Mouse (Mus musculus) intestine, embryonic 14.5 days (tissue): Measurements from ENCODE around the gene Ccdc116. TPM values are rescaled to one million over a fixed set of nuclear protein-coding genes. Genes with fewer than 3 reads are reported as not detected.
A peak's percentile ranks its signal among the peaks of the same experiment; 100 is the strongest.

Experiments
- ATAC-seq: fragments of 200-750 bp; cut with Nextera tagmentation; replicated peaks from 2 replicates; pipeline ENCODE4 v1.8.0; 2017; ENCODE audit warnings: low read depth, moderate number of reproducible peaks, moderate TSS enrichment, moderate library complexity; ENCODE audit not compliant: low FRiP score, low TSS enrichment
- DNase-seq: peaks from one replicate; pipeline ENCODE4 v3.0.0-alpha.2; 2018; ENCODE audit warnings: low spot score
- H3K27ac ChIP-seq: fragments of 300-500 bp; sonication (generic); 2 replicates; pipeline ENCODE4 v1.5.1; 2014; ENCODE audit warnings: low read depth, mild to moderate bottlenecking, control low read depth
- H3K27me3 ChIP-seq: fragments of 300-500 bp; sonication (generic); replicated peaks from 2 replicates; pipeline ENCODE4 v1.6.1; 2014; ENCODE audit warnings: low read length, control low read depth; ENCODE audit not compliant: control insufficient read depth, insufficient read depth
- H3K36me3 ChIP-seq: fragments of 300-500 bp; sonication (generic); 2 replicates; pipeline ENCODE4 v1.6.1; 2014; ENCODE audit warnings: low read length, control low read depth; ENCODE audit not compliant: control insufficient read depth, insufficient read depth
- H3K4me1 ChIP-seq: fragments of 300-500 bp; sonication (generic); replicated peaks from 2 replicates; pipeline ENCODE4 v1.6.1; 2014; ENCODE audit warnings: low read length, control low read depth, mixed read lengths; ENCODE audit not compliant: control insufficient read depth, insufficient read depth
- H3K4me2 ChIP-seq: fragments of 300-500 bp; sonication (generic); 2 replicates; pipeline ENCODE4 v1.6.1; 2014; ENCODE audit warnings: low read length
- H3K4me3 ChIP-seq: fragments of 300-500 bp; sonication (generic); 2 replicates; pipeline ENCODE4 v1.5.1; 2014; ENCODE audit warnings: low read depth, low read length, control low read depth, mixed read lengths
- H3K9ac ChIP-seq: fragments of 300-500 bp; sonication (generic); 2 replicates; pipeline ENCODE4 v1.6.1; 2014; ENCODE audit warnings: mild to moderate bottlenecking, low read length
- H3K9me3 ChIP-seq: fragments of 300-500 bp; sonication (generic); 2 replicates; pipeline ENCODE4 v1.6.1; 2016; ENCODE audit warnings: low read length, control low read depth; ENCODE audit not compliant: control insufficient read depth
- WGBS: fragments of 180-500 bp; shearing (Covaris S2); extraction: QIAGEN DNeasy Blood & Tissue Kit; methylation state at CpG from one replicate; pipeline ENCODE4 v1.1.7; 2014; 5-methylcytosine and 5-hydroxymethylcytosine counted together
- polyA plus RNA-seq: library from polyadenylated mRNA; unstranded; fragments of >200 nt; fragmentation: Nextera tagmentation; extraction: Ambion mirVana; gene quantifications from 2 replicates; pipeline ENCODE4 v1.2.1, GENCODE M21; 2014

Gene Ccdc116
- polyA plus RNA-seq, 1 experiment from 2014 or later = 2.2 TPM

DNA sequence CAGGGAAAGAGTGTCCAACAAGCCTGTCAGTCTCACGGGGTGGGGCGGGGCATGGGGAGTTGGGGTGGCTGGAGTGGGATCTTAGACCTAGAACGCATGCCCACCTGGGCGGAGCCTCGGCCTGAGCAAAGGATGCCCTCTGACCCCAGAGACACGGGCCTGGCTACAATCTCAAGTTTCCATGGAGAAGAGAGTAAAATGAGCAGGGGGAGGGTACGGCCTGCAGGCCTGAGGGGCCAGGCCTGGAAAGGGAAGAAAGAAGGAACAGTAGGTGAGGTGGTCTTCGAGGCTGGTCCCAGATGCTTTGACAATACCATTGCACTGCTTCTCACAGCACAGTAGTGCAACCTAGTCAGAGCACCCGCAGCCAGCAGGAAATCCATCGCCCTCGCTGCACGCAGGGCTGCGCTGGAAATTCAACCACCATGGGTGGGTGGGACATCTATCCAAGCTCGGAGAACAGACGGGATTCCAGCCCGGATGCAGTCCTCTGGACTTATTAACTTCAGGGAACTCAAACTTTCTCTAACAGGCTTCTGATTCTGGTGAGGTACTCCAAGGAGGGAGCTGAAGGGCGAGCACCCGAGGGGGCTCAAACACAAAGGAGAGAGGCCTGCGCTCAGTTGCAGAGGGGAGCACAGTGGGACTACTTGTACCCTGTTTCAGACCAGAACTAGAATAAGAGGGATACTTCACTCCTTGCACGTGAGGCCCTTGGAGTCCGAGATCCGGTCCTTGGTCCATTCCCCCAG, 22.7 kb downstream of the Ccdc116 start:
- Histone ChIP-seq H3K27me3 (no peaks in the 10 kb centered on the region), H3K4me3 (peak overlapping the region; percentile 64), H3K9me3 (no peaks in the 10 kb centered on the region), H3K4me2 (peak overlapping the region; percentile 79), H3K9ac (peak overlapping the region; percentile 45), H3K4me1 (peaks cover 13% of the 10 kb centered on the region), H3K27ac (peak overlapping the region; percentile 69), H3K36me3 (peaks cover 25% of the 10 kb centered on the region)
- 1% methylated on average over 22 of the region's 22 CpGs for WGBS
- DNase-seq (no peak), ATAC-seq (peak; percentile 38)

- Histone ChIP-seq H3K4me3 (no peak overlapping the region), H3K27me3 (no peaks in the 10 kb centered on the region), H3K4me2 (no peak overlapping the region), H3K36me3 (peaks cover 40% of the 10 kb centered on the region), H3K27ac (no peak overlapping the region), H3K9me3 (no peaks in the 10 kb centered on the region), H3K4me1 (peaks cover 13% of the 10 kb centered on the region), H3K9ac (no peak overlapping the region)
- 74% methylated on average over 13 of the region's 14 CpGs for WGBS
- no peak for ATAC-seq
- no peak for DNase-seq
Measured at GRCm38 (mm10) chr16:17121569-17121968, 25.5 kb downstream of the Ccdc116 start.

DNA sequence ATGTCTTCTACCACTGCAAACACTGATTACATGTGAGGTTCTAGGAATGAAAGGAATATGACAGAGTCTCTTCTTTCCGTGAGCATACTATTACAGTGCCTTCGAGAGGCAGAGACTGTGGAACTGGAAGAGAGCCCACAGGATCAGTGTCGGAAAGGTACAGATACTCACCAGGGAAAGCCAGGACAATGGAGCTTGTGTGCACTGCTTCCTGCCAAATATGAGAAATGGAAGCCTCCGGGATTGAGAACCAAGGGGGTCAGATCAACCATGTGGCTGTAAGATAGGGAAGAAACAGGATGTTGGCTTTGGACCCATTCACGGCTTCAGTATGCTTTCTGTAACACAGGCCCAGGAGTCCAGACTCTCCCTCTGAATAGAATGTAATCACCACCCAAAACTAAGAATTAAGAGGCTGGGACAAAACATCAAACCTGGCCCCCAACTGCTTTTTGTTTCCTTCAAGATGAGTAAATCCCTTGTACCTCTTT, 29.7 kb downstream of the Ccdc116 start:
- Histone ChIP-seq H3K27me3 (no peaks in the 10 kb centered on the region), H3K9me3 (no peaks in the 10 kb centered on the region), H3K27ac (no peak overlapping the region), H3K4me1 (no peaks in the 10 kb centered on the region; the same call in 1 of the 2 replicates), H3K9ac (no peak overlapping the region), H3K4me2 (no peak overlapping the region), H3K4me3 (no peak overlapping the region), H3K36me3 (peaks cover 75% of the 10 kb centered on the region)
- DNase-seq = no peak
- 89% methylated on average over 5 of the region's 5 CpGs for WGBS
- ATAC-seq = no peak

- peak within 1 kb of the TSS; percentile 51; the same call in 1 of the 2 replicates for H3K27ac ChIP-seq
- no peaks in the 10 kb centered on the region for H3K27me3 ChIP-seq
- ATAC-seq = peak; percentile 82
- H3K4me2 ChIP-seq = peak within 1 kb of the TSS; percentile 73
- DNase-seq = peak; percentile 81
- WGBS = 8% methylated on average over 38 of the region's 38 CpGs
- peaks cover 10% of the 10 kb centered on the region; the same call in 1 of the 2 replicates for H3K4me1 ChIP-seq
- H3K36me3 ChIP-seq = peaks cover 60% of the 10 kb centered on the region
- peak within 1 kb of the TSS; percentile 98 for H3K4me3 ChIP-seq
- H3K9ac ChIP-seq = peak within 1 kb of the TSS; percentile 73
- H3K9me3 ChIP-seq = no peaks in the 10 kb centered on the region
Measured at GRCm38 (mm10) chr16:17110771-17111743, 36.0 kb downstream of the Ccdc116 start, which contains the start of gene Ppil2. Ppil2 (minus strand) TSS chr16:17111257.

GRCm38 (mm10) chr16:17104600-17104999, 42.4 kb downstream of the Ccdc116 start:
- H3K4me3 ChIP-seq = no peak overlapping the region
- peaks cover 74% of the 10 kb centered on the region for H3K36me3 ChIP-seq
- H3K27ac ChIP-seq = no peak overlapping the region
- H3K4me1 ChIP-seq = 0 out of 2 replicates have a peak, but pooled peaks cover 1% of the 10 kb centered on the region
- WGBS = 75% methylated on average over 4 of the region's 4 CpGs
- DNase-seq = no peak
- H3K9me3 ChIP-seq = no peaks in the 10 kb centered on the region
- H3K4me2 ChIP-seq = no peak overlapping the region
- ATAC-seq = no peak
- H3K9ac ChIP-seq = no peak overlapping the region
- H3K27me3 ChIP-seq = no peaks in the 10 kb centered on the region

DNA sequence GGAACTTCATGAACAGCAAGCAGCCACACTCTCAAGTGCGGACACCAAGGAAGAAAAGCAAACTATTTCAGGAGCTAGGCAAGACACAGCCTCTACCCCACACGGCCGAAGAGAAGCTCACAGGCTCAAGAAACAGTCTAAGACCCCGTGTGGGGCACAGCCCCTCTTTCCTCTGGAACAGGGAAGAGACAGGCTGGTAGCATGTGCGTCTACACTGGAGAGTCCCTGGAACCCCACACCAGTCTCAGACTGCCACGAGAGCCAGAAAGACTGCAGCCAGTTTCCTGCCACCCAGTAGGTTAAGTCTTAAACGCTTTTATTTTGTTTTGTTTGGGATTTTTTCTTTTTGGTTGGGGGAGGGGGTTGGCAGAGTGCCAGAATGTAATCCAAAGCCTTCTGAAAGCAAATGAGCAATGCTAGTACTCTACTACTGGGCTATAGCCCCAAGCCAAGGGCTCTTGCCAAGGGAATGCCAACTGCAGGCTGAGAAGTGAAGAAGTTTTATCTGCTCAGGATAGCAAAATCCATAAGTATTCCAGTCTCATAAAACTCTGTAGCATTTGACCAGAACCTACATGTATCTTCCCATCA, 44.3 kb downstream of the Ccdc116 start:
- peaks cover 81% of the 10 kb centered on the region for H3K36me3 ChIP-seq
- DNase-seq (no peak), ATAC-seq (no peak)
- 72% methylated on average over 7 of the region's 7 CpGs for WGBS
- H3K9me3 ChIP-seq = no peaks in the 10 kb centered on the region
- H3K27me3 ChIP-seq = no peaks in the 10 kb centered on the region
- H3K4me3 ChIP-seq = no peak overlapping the region
- H3K27ac ChIP-seq = no peak overlapping the region
- H3K9ac ChIP-seq = no peak overlapping the region
- no peak overlapping the region for H3K4me2 ChIP-seq
- H3K4me1 ChIP-seq = no peaks in the 10 kb centered on the region

DNA sequence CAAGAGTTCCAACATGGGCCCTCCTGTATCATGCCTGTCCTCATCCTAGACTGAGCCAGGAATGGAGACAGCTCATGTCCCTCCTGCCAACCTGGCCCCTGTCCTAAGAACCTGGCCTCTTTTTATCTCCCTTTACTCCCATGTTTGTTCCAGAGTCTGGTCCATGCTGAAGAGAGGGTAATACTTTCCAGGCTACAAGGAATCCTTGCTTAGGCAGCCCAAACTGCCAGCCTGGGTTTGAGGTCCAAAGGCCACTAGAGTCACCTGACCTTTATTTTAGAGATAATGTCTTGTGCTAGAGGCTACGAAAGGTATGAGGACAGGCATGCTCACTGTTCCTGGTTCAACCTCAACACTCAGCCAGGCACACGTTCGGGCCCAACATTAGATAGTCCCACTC, 50.1 kb downstream of the Ccdc116 start:
- H3K9ac ChIP-seq = no peak overlapping the region
- WGBS = 86% methylated on average over 3 of the region's 3 CpGs
- ATAC-seq (no peak), DNase-seq (no peak)
- no peak overlapping the region for H3K27ac ChIP-seq
- no peaks in the 10 kb centered on the region for H3K9me3 ChIP-seq
- no peak overlapping the region for H3K4me3 ChIP-seq
- H3K36me3 ChIP-seq = peaks cover 88% of the 10 kb centered on the region
- no peaks in the 10 kb centered on the region for H3K4me1 ChIP-seq
- H3K4me2 ChIP-seq = no peak overlapping the region
- no peaks in the 10 kb centered on the region for H3K27me3 ChIP-seq
